Mouse (Mus musculus): ENCODE data around the gene Ampd2. TPM values are rescaled to one million over a fixed set of nuclear protein-coding genes. Genes with fewer than 3 reads are reported as not detected.
A peak's percentile ranks its signal among the peaks of the same experiment; 100 is the strongest.

Gene Ampd2
- polyA plus RNA-seq, 1 experiment from 2014 or later: 76.2 TPM

DNA sequence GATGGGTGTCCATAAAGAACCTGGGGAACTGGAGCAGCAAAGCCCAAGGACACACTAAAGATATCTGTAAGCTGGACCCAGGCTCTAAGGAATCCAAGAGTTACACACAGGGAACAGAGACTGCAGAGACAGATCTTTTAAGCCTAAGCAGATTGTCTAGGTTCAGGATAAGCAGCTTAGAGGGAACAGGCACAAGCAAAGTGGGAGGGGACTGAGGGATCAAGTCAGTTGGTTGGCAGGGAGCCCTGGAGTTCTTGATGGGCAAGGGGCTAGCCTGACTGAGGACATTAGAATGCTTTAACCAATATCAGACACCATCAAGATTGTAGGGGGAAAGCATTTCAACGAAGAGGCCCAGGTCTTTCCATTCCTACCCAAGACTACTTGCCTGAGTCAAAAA, 7.7 kb upstream of the Ampd2 start:
- no peak for ATAC-seq (replicated peaks)
- no peak overlapping the region for H3K27ac ChIP-seq
- no peaks in the 10 kb centered on the region for H3K27me3 ChIP-seq (replicated peaks)
- H3K9me3 ChIP-seq: no peaks in the 10 kb centered on the region
- H3K4me2 ChIP-seq: no peak overlapping the region
- WGBS: 57% methylated on average over 1 of the region's 1 CpGs
- no peaks in the 10 kb centered on the region for H3K4me1 ChIP-seq
- H3K36me3 ChIP-seq (replicated peaks): no peaks in the 10 kb centered on the region
- no peak overlapping the region for H3K4me3 ChIP-seq
- H3K9ac ChIP-seq: no peak overlapping the region

DNA sequence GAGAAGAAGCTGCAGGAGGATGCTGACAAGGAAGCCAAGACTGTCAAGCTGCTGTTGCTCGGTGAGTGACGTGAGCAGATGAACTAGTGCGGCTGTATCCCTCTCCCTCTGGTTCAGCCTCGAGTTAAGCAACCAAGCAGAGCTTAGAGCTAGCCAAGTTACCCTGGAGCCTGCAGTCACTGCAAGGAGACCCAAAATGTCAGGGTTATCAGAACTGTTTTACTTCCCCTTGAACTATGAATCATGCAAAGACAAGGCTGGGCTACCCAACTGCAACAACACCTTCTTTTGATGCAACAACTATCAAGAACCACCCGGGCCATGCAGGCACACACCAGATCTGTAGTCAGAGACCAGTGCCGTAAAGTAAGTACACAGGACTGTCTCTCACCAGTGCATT, 6.9 kb upstream of the Ampd2 start:
- Histone ChIP-seq H3K4me1 (no peaks in the 10 kb centered on the region), H3K4me2 (no peak overlapping the region), H3K27me3 (replicated peaks) (no peaks in the 10 kb centered on the region), H3K9ac (no peak overlapping the region), H3K4me3 (no peak overlapping the region), H3K27ac (no peak overlapping the region), H3K9me3 (no peaks in the 10 kb centered on the region), H3K36me3 (replicated peaks) (no peaks in the 10 kb centered on the region)
- 47% methylated on average over 6 of the region's 6 CpGs for WGBS
- no peak for ATAC-seq (replicated peaks)

DNA sequence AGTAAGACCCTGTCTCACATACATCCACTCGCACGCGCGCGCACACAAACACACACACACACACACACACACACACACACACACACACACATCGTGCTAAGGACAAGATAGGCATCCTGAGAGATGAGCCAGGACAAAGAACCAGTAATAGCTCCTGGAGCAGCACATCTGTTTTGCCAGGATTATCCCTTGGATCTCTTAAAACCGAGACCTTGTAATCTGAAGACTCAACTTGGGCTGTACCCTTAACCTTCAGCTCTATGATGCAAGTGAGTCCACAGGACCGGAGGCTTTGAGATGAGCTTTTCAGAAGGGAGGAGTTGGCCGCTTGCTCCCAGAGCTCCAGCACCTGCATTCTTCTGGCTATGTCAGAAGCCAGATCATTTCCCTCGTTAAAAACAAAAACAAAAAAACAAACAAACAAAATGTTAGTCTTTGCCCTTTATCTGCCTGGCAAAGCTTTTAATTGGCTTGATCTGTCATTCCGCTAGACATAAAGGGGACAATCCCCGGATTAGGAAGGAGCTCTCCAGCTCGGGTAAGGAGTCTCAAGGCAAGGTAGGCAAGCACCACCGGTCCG, 6.2 kb upstream of the Ampd2 start, which contains the start of gene Gnat2:
Gene Gnat2 (plus strand): TSS at position 254 of the 580 bp plus-strand sequence.
- Histone ChIP-seq H3K9me3 (no peaks in the 10 kb centered on the region), H3K4me1 (no peaks in the 10 kb centered on the region), H3K4me3 (no peak within 1 kb of the TSS), H3K27ac (no peak within 1 kb of the TSS), H3K4me2 (no peak within 1 kb of the TSS), H3K27me3 (replicated peaks) (no peaks in the 10 kb centered on the region), H3K9ac (no peak within 1 kb of the TSS), H3K36me3 (replicated peaks) (no peaks in the 10 kb centered on the region)
- 60% methylated on average over 15 of the region's 15 CpGs for WGBS
- ATAC-seq (replicated peaks): no peak

DNA sequence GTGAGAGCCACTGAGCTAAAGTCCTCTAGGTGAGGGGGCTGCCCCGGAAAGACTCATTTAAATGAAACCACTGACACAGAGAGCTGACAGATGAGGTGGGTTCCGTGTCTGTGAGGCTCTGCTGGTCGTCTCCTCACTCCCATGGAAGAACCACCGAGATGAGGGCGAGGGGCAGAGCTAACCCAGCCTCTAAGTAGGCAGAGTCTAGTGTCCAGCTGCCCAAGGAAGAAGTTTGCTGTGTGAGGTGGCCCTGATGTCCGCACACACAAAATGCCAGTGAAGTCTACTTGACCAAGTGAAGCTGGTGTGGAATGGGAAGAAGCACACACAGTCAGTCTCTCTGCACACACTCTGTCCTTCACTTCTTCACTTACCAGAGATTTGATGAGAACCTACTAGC, 5.6 kb upstream of the Ampd2 start:
- Histone ChIP-seq H3K27me3 (replicated peaks) (no peaks in the 10 kb centered on the region), H3K4me3 (no peak overlapping the region), H3K9me3 (no peaks in the 10 kb centered on the region), H3K4me1 (no peaks in the 10 kb centered on the region), H3K36me3 (replicated peaks) (no peaks in the 10 kb centered on the region), H3K4me2 (no peak overlapping the region), H3K27ac (no peak overlapping the region), H3K9ac (no peak overlapping the region)
- 80% methylated on average over 6 of the region's 6 CpGs for WGBS
- no peak for ATAC-seq (replicated peaks)

DNA sequence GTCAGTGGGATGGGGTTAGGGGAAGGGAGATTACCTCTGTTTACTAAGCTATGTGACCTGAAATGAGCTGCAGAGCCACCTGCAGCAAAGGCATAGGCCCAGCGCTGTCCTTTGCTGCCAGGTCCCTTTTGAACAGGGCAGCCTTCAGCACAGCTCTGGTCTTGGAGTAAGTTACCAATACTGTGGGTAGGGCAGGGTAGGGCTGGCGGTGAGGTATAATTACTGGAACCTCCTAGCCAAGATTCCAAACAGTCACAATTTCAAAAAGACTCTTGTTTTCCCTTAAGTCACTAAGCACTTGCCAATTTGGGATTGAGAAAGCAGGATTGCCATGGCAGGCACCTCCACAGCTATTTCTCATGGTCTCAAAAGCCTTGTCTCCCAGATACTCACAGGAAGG, 4.1 kb upstream of the Ampd2 start:
- ATAC-seq (replicated peaks): no peak
- 75% methylated on average over 2 of the region's 2 CpGs for WGBS
- H3K4me1 ChIP-seq: peaks cover 13% of the 10 kb centered on the region

DNA sequence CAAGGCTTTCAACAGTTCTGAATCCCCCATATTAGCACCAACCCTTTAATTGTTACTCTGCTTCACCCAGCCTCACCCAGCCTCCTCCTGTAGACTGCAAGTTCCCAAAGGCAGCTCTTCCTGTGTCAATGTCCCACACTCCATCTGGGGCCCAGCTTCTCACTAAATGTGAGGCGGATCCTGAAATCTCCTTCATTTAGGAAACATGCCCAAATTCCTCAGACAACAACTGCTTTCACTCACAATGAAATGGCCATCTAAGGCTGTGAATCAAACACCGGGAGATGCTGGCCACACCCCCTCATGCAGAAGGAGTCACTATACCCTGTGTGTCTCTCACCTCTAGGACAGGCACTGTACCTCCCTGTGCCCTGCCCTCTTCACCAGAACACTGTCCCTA, 3.5 kb upstream of the Ampd2 start:
- WGBS: 45% methylated on average over 2 of the region's 2 CpGs
- H3K36me3 ChIP-seq (replicated peaks): no peaks in the 10 kb centered on the region
- no peak for ATAC-seq (replicated peaks)
- H3K9ac ChIP-seq: no peak overlapping the region
- H3K4me2 ChIP-seq: no peak overlapping the region
- no peak overlapping the region for H3K4me3 ChIP-seq
- no peaks in the 10 kb centered on the region for H3K9me3 ChIP-seq
- no peaks in the 10 kb centered on the region for H3K27me3 ChIP-seq (replicated peaks)
- H3K4me1 ChIP-seq: peaks cover 17% of the 10 kb centered on the region
- no peak overlapping the region for H3K27ac ChIP-seq

More for the DNA sequence above, 4.1 kb upstream of the Ampd2 start:
- Histone ChIP-seq H3K27ac (no peak overlapping the region), H3K36me3 (replicated peaks) (no peaks in the 10 kb centered on the region), H3K4me3 (no peak overlapping the region), H3K9me3 (no peaks in the 10 kb centered on the region), H3K27me3 (replicated peaks) (no peaks in the 10 kb centered on the region), H3K9ac (no peak overlapping the region), H3K4me2 (no peak overlapping the region)

DNA sequence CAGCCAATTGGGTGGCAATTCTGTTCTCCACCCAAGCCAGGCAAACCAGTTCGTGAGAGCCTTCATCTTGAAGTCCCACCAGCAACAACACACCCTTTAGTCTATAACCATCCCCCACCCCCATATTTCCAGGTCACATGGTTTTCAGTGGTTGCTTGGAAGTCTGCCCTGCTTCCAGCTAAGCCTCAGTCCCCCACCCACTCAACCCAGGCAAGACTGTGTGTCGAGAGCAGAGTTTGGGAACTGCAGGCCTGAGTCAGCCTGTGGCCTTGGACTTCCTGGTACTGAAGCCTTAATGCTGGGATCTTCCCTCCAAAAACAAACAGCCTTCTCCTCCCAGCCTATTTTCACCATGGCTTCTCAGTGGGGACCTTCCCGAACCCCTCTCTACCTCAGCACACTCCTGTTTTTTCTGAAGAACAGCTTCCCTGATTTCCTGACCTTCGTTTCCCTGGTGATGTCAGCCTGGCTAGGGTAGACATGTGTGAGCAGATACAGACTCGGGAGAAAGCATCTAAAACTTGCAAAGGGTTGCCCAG, 2.5 kb upstream of the Ampd2 start:
- no peak overlapping the region for H3K27ac ChIP-seq
- peaks cover 27% of the 10 kb centered on the region for H3K4me1 ChIP-seq
- no peaks in the 10 kb centered on the region for H3K27me3 ChIP-seq (replicated peaks)
- H3K4me3 ChIP-seq: no peak overlapping the region
- no peak overlapping the region for H3K9ac ChIP-seq
- ATAC-seq (replicated peaks): no peak
- H3K4me2 ChIP-seq: no peak overlapping the region
- no peaks in the 10 kb centered on the region for H3K9me3 ChIP-seq
- H3K36me3 ChIP-seq (replicated peaks): no peaks in the 10 kb centered on the region
- 42% methylated on average over 5 of the region's 5 CpGs for WGBS

DNA sequence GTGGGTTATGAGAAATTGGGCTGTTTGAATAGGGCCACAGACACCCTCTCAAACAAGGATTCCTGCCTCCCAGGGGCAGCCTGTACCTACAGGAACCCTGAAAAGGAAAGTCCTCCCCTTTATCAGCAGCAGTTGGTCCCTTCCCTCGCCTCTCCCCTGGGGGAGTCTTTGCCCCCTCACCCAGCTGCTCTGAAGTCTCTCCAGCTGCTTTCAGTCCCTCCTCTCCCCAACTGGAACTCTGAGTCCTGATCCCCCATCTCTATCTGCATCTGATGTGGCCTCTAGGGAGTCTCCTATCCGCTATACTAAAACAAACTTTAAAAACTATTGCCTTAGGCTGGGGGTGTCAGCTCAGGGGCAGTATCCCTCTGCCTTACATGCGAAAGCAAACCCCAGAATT, 878 bp upstream of the Ampd2 start:
- H3K36me3 ChIP-seq (replicated peaks): no peaks in the 10 kb centered on the region
- H3K9ac ChIP-seq: no peak overlapping the region
- H3K4me1 ChIP-seq: peaks cover 42% of the 10 kb centered on the region
- no peaks in the 10 kb centered on the region for H3K9me3 ChIP-seq
- 91% methylated on average over 3 of the region's 3 CpGs for WGBS
- no peak overlapping the region for H3K27ac ChIP-seq
- H3K27me3 ChIP-seq (replicated peaks): no peaks in the 10 kb centered on the region
- no peak overlapping the region for H3K4me2 ChIP-seq
- H3K4me3 ChIP-seq: no peak overlapping the region
- ATAC-seq (replicated peaks): no peak

DNA sequence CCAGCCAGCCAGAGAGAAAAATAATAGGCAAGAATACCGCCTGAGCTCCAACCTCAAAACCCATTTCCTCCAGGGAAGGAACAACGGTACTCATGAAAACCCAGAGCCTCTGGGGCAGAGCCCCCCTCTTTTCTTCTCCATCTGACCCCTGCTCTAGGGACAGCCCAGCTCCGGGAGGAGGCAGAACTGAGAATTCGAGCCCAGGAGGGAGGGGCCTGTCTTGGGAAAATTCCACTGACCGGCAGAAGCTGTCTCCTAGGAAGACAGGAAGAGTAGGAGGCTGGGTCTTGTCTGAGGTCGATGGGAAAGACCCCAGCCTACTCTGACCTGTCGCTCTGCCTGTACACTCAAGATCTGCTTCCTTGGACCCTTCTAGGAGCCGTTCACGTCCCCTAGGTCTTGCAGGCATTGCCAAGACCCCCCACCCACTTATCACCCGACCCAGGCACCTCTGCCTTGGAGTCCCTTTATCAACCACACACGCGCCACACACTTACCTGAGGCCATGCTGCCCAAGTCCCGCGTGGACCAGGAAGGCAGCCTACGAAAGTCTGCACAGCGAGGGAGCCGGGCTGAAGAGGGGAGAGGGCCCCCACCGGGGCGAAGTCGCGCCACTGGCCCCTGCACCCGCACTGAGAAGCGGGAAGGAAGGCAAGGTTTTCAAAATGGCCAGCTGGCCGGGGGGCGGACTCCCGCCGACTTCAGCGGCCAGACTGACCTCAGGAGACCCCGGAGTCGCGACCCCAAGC, 556 bp downstream of the Ampd2 start:
- peak overlapping the region; percentile 59 for H3K9ac ChIP-seq
- WGBS: under 1% methylated on average over 31 of the region's 31 CpGs
- H3K4me2 ChIP-seq: peak overlapping the region; percentile 100
- peaks cover 51% of the 10 kb centered on the region for H3K4me1 ChIP-seq
- H3K27ac ChIP-seq: peak overlapping the region; percentile 80
- no peaks in the 10 kb centered on the region for H3K9me3 ChIP-seq
- H3K4me3 ChIP-seq: peak overlapping the region; percentile 50
- ATAC-seq (replicated peaks): peak; percentile 60
- H3K36me3 ChIP-seq (replicated peaks): no peaks in the 10 kb centered on the region
- H3K27me3 ChIP-seq (replicated peaks): no peaks in the 10 kb centered on the region

DNA sequence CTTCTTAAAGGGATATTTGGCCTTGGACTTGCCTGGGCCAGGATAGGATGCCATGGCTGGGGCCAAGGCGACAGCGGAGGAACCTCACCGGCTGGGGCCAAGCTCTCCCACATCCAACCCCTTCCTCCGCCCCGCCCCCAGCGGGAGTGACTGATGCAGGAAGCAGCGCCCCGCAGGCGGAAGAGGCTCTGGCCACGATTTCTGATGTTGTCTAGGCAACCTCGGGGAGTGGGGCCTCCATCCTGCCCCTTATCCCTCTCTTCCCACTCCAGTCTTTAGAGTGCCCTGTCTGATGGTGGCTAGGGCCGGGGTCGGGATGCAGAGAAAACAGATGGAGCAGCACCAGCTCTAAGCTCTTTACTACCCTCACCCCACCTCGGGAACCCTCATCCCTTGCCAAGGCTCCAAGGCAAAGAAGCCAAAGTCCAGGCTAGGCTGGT, 1.1 kb downstream of the Ampd2 start:
- Histone ChIP-seq H3K9me3 (no peaks in the 10 kb centered on the region), H3K27ac (peak overlapping the region; percentile 80), H3K9ac (peak overlapping the region; percentile 59), H3K27me3 (replicated peaks) (no peaks in the 10 kb centered on the region), H3K4me2 (peak overlapping the region; percentile 100), H3K36me3 (replicated peaks) (no peaks in the 10 kb centered on the region), H3K4me1 (peaks cover 51% of the 10 kb centered on the region), H3K4me3 (peak overlapping the region; percentile 50)
- WGBS: 0% methylated on average over 14 of the region's 14 CpGs
- ATAC-seq (replicated peaks): peak; percentile 89

DNA sequence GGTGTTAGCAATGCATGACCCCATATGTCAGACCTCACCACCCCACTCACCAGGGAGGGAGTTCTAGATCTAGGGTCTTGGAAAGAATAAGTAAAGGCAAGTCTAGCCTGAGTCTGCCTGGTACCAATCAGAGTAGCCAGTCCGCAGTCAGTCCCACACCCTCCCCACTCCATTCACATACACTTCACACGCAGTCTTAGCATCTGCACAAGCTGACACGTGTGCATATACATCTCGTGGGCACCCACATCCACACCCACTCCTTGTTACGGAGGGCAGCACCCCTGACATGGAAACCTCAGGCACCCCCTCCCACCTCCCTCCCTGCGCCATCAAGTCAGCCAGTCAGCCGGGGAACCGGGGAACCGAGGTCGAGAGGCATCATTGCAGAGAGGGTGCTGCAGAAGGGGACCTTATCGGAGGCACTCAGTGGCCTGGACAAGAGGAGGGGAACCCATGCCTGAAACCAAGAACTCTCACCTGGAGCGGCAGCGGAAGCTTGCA, 1.6 kb downstream of the Ampd2 start:
- Histone ChIP-seq H3K9me3 (no peaks in the 10 kb centered on the region), H3K4me1 (peaks cover 51% of the 10 kb centered on the region), H3K27me3 (replicated peaks) (no peaks in the 10 kb centered on the region), H3K27ac (peak overlapping the region; percentile 80), H3K36me3 (replicated peaks) (no peaks in the 10 kb centered on the region), H3K4me2 (peak overlapping the region; percentile 100), H3K4me3 (peak overlapping the region; percentile 50), H3K9ac (peak overlapping the region; percentile 59)
- ATAC-seq (replicated peaks): peak; percentile 61
- WGBS: 13% methylated on average over 13 of the region's 13 CpGs

DNA sequence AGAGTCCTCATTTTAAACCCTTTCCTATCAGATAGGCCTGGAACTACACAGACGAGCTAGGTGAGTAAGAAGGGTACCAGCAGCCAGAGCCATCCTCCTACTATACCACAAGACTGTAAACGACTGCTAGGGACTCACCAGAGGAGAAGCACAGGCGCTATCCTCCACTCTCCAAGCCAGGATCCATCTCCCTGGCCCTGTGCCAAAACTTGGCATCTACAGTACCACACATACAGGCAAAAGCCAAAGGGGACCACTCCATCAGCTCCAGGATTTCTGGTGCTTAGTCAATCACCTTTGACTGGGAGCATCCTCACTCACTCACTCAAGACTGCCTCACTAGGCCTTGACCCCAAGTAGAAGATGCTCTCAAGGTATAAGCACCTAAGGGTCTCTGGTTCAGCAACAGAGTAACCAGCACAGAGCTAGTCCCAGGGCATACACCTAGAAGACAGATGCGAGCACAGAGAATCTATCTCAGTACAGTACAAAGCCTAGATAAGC, 2.5 kb downstream of the Ampd2 start:
- peak overlapping the region; percentile 50; the same call in 1 of the 2 replicates for H3K4me3 ChIP-seq
- no peak overlapping the region for H3K27ac ChIP-seq
- ATAC-seq (replicated peaks): no peak
- WGBS: 85% methylated on average over 4 of the region's 4 CpGs
- 0 out of 2 replicates have a peak, but pooled peaks cover 1% of the 10 kb centered on the region for H3K36me3 ChIP-seq (replicated peaks)
- no peaks in the 10 kb centered on the region for H3K9me3 ChIP-seq
- H3K27me3 ChIP-seq (replicated peaks): no peaks in the 10 kb centered on the region
- H3K9ac ChIP-seq: no peak overlapping the region
- H3K4me2 ChIP-seq: peak overlapping the region; percentile 100
- peaks cover 51% of the 10 kb centered on the region for H3K4me1 ChIP-seq

All from midbrain, embryonic 15.5 days (tissue).